Mouse (Mus musculus): ENCODE measurements around the gene Sap30l. TPM values are rescaled to one million over a fixed set of nuclear protein-coding genes. Genes with fewer than 3 reads are reported as not detected.
"Not testable (repeated sequence)": the region's sequence is repeated elsewhere in the genome, so short reads cannot be mapped to it uniquely, and the experiment has no call there.

The Sap30l gene
- polyA plus RNA-seq, 2 experiments from 2014 or later, result 5.7 to 8.4 TPM

GRCm38 (mm10) chr11:57800266-57800951 is 1.0 kb upstream of the Sap30l start:
- no peak for ATAC-seq

GRCm38 (mm10) chr11:57801766-57802510 is 501 bp downstream of the Sap30l start:
- no peak for ATAC-seq

- ATAC-seq, result no peak
Measured at GRCm38 (mm10) chr11:57802511-57802870, 1.1 kb downstream of the Sap30l start.

GRCm38 (mm10) chr11:57805047-57805446 is 3.6 kb downstream of the Sap30l start:
- peak; percentile 17 for ATAC-seq

GRCm38 (mm10) chr11:57809017-57809731 is 7.7 kb downstream of the Sap30l start:
- no peak for ATAC-seq

- ATAC-seq, result no peak
Measured at GRCm38 (mm10) chr11:57809732-57810098, 8.3 kb downstream of the Sap30l start.

GRCm38 (mm10) chr11:57811006-57811405 is 9.6 kb downstream of the Sap30l start:
- ATAC-seq, result no peak

GRCm38 (mm10) chr11:57812212-57812611 is 10.8 kb downstream of the Sap30l start:
- ATAC-seq, result no peak

GRCm38 (mm10) chr11:57813641-57814040 is 12.2 kb downstream of the Sap30l start:
- no peak for ATAC-seq

- ATAC-seq, result no peak
Measured at GRCm38 (mm10) chr11:57818189-57818588, 16.8 kb downstream of the Sap30l start.

- no peak for ATAC-seq
Measured at GRCm38 (mm10) chr11:57819999-57820581, 18.7 kb downstream of the Sap30l start.

GRCm38 (mm10) chr11:57823159-57823558 is 21.7 kb downstream of the Sap30l start:
- ATAC-seq, result not testable (repeated sequence)

- ATAC-seq, result no peak
Measured at GRCm38 (mm10) chr11:57823714-57824113, 22.3 kb downstream of the Sap30l start.

GRCm38 (mm10) chr11:57825234-57825633 is 23.8 kb downstream of the Sap30l start:
- ATAC-seq, result not testable (repeated sequence)

- ATAC-seq, result no peak
Measured at GRCm38 (mm10) chr11:57827048-57827914, 25.8 kb downstream of the Sap30l start.

GRCm38 (mm10) chr11:57827915-57828545 is 26.6 kb downstream of the Sap30l start:
- no peak for ATAC-seq

- no peak for ATAC-seq
Measured at GRCm38 (mm10) chr11:57828955-57829870, 27.8 kb downstream of the Sap30l start.

- no peak for ATAC-seq
Measured at GRCm38 (mm10) chr11:57829871-57830775, 28.7 kb downstream of the Sap30l start.

GRCm38 (mm10) chr11:57831281-57831781 is 29.9 kb downstream of the Sap30l start:
- no peak for ATAC-seq

Data from CD4-positive, CD25-positive, alpha-beta regulatory T cell, adult 4 months (primary cell).